Mouse (Mus musculus) sigmoid colon, adult 10 weeks (tissue): ENCODE data around the gene Olfr1031. TPM values are rescaled to one million over a fixed set of nuclear protein-coding genes. Genes with fewer than 3 reads are reported as not detected.

Experiments
- polyA plus RNA-seq: library from polyadenylated mRNA; stranded (reverse); fragments of 350-450 nt; fragmentation: Illumina TruSeq; extraction: RNeasy Lipid Tissue Mini Kit (QIAGEN cat#74804); gene quantifications from one replicate; pipeline ENCODE4 v1.2.3, GENCODE M21; 2014; ENCODE audit warnings: low read depth, low replicate concordance

Olfr1031 gene
- not detected for polyA plus RNA-seq

DNA sequence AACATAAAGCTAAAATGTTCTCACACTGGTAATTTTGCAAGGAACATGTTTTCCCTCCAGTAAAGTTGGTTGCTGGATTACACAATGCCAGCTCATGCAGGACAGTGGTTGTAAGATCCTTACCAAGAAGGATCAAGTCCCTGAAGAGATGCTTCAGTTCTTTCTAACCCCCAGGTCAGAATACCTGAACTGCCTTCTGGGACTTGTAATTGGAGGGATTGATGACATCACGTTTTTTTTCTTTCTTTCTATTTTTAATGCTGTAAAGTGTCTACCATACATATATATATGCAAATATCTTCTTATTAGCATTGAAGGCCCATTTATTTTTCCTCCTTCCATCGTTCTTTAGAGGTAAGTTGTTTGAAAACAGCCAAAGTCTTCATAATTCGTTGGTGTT is at the start of gene Olfr1031:
TSS of gene Olfr1031 (plus strand) at position 301 of the 400 bp plus-strand sequence.

GRCm38 (mm10) chr2:85950137-85950536 is 40.0 kb upstream of the Olfr1031 start, which contains the start of gene Olfr1028:
Gene Olfr1028, plus strand, starts transcription at chr2:85950437.

GRCm38 (mm10) chr2:85973595-85973994 is 16.5 kb upstream of the Olfr1031 start, which contains the start of gene Olfr1029:
Gene Olfr1029, plus strand, starts transcription at chr2:85973895.

DNA sequence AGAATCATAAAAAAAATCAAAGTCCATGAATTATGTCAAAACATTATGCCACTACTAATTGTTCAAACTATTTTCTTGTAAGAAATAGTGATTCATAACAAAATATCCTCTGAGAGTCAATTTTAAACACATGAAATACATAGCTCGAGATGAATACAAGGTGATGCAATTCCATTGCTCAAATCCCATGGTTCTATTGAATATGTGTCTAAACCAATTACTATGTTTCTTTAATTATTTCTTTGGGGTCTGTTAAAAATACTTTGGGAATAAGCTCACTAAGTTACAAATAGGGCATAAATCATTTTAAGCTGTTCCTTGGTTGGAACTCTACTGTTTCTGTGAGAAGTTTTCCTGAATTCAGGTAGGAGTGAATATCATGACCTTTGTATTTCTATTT is 11.1 kb upstream of the Olfr1031 start, which contains the start of gene Olfr1030:
TSS of gene Olfr1030 (plus strand) at position 301 of the 400 bp plus-strand sequence.

DNA sequence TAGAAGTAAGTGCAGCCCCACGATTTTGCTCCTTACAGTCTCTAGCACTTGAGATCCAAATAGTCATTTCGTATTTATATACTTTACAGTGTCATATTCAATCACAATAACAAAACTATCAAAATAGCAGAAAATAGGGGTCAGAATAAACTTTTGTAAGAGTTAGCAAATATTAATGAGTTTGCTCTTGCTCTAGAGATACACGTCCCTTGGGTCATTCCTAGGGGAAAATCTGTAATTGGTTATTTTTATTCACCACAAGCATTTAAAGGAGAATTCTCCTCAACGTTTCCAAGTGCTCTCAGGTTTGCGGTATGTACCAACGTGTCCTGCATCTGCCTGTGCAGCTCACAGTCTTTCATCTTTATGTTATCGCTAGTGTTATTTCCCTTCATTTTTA is 15.1 kb downstream of the Olfr1031 start, which contains the start of gene Olfr1032:
TSS of gene Olfr1032 (plus strand) at position 301 of the 400 bp plus-strand sequence.

GRCm38 (mm10) chr2:86020406-86020805 is 30.3 kb downstream of the Olfr1031 start, which contains the start of gene Olfr1033:
Gene Olfr1033, plus strand, starts transcription at chr2:86020633.

Other genes starting within 250 kb of the Olfr1031 start
- gene Olfr1012, start 227.5 kb upstream of the Olfr1031 start, polyA plus RNA-seq, result not detected
- gene Olfr1013, start 223.2 kb upstream of the Olfr1031 start, polyA plus RNA-seq, result not detected
- not detected for gene Olfr1014, start 217.6 kb upstream of the Olfr1031 start, polyA plus RNA-seq
- gene Olfr1015, start 208.3 kb upstream of the Olfr1031 start, polyA plus RNA-seq, result not detected
- not detected for gene Olfr1016, start 187.8 kb upstream of the Olfr1031 start, polyA plus RNA-seq
- gene Olfr1018, start 171.8 kb upstream of the Olfr1031 start, polyA plus RNA-seq, result not detected
- gene Olfr1019, start 144.8 kb upstream of the Olfr1031 start, polyA plus RNA-seq, result not detected
- not detected for gene Olfr1020, start 143.3 kb upstream of the Olfr1031 start, polyA plus RNA-seq
- not detected for gene Olfr1022, start 121.7 kb upstream of the Olfr1031 start, polyA plus RNA-seq
- not detected for gene Olfr1023, start 104.7 kb upstream of the Olfr1031 start, polyA plus RNA-seq
- not detected for gene Olfr1024, start 85.3 kb upstream of the Olfr1031 start, polyA plus RNA-seq
- not detected for gene Olfr1025-ps1, start 75.1 kb upstream of the Olfr1031 start, polyA plus RNA-seq
- not detected for gene Olfr1026, start 68.7 kb upstream of the Olfr1031 start, polyA plus RNA-seq
- gene Olfr1028, start 39.9 kb upstream of the Olfr1031 start, polyA plus RNA-seq, result not detected
- gene Olfr1029, start 16.4 kb upstream of the Olfr1031 start, polyA plus RNA-seq, result 0.09 TPM
- gene Olfr1030, start 11.0 kb upstream of the Olfr1031 start, polyA plus RNA-seq, result not detected
- gene Olfr1032, start 15.2 kb downstream of the Olfr1031 start, polyA plus RNA-seq, result not detected
- gene Olfr1033, start 30.3 kb downstream of the Olfr1031 start, polyA plus RNA-seq, result 4.1 TPM
- gene Olfr1034, start 55.6 kb downstream of the Olfr1031 start, polyA plus RNA-seq, result 0.57 TPM
- gene Olfr1036, start 83.7 kb downstream of the Olfr1031 start, polyA plus RNA-seq, result not detected
- gene Olfr1037, start 97.1 kb downstream of the Olfr1031 start, polyA plus RNA-seq, result not detected
- gene Olfr1039, start 145.6 kb downstream of the Olfr1031 start, polyA plus RNA-seq, result not detected
- gene Olfr1040, start 156.4 kb downstream of the Olfr1031 start, polyA plus RNA-seq, result not detected
- not detected for gene Olfr1042, start 171.5 kb downstream of the Olfr1031 start, polyA plus RNA-seq
- gene Olfr1043, start 177.2 kb downstream of the Olfr1031 start, polyA plus RNA-seq, result not detected
- not detected for gene Olfr1044, start 187.5 kb downstream of the Olfr1031 start, polyA plus RNA-seq
- not detected for gene Olfr52, start 195.4 kb downstream of the Olfr1031 start, polyA plus RNA-seq
- not detected for gene Olfr1045, start 212.7 kb downstream of the Olfr1031 start, polyA plus RNA-seq
- gene Olfr1046, start 229.0 kb downstream of the Olfr1031 start, polyA plus RNA-seq, result not detected
- gene Olfr1047, start 241.1 kb downstream of the Olfr1031 start, polyA plus RNA-seq, result not detected
- gene Olfr1048, start 250.0 kb downstream of the Olfr1031 start, polyA plus RNA-seq, result not detected